Mouse (Mus musculus): ENCODE results near the gene Dnajc19.

- TF ChIP-seq CTCF (IDR thresholded peaks at IDR 0.05; ENCODE audit: control insufficient read depth, insufficient read depth, low read length) (no peak), POLR2A (IDR thresholded peaks at IDR 0.05; ENCODE audit: borderline replicate concordance, control insufficient read depth, low read depth, low read length) (no peak)
Observed at GRCm38 (mm10) chr3:34035706-34036105, 45.4 kb downstream of the Dnajc19 start.

Data from bone marrow, adult 2 months (tissue).